Mouse (Mus musculus) liver, embryonic 15.5 days (tissue): ENCODE data around the gene Vac14. TPM values are rescaled to one million over a fixed set of nuclear protein-coding genes. Genes with fewer than 3 reads are reported as not detected.

Experiments
- ATAC-seq: fragments of 200-750 bp; cut with Nextera tagmentation; 2 replicates; pipeline ENCODE4 v1.8.0; 2017; ENCODE audit warnings: moderate number of reproducible peaks, mild to moderate bottlenecking, moderate library complexity; ENCODE audit not compliant: insufficient read depth
- H3K27ac ChIP-seq: fragments of 300-500 bp; sonication (generic); replicated peaks from 2 replicates; pipeline ENCODE4 v1.5.1; 2015; ENCODE audit warnings: mild to moderate bottlenecking, inconsistent platforms
- H3K27me3 ChIP-seq: fragments of 300-500 bp; sonication (generic); 2 replicates; pipeline ENCODE4 v1.6.1; 2015; ENCODE audit warnings: mild to moderate bottlenecking, inconsistent platforms
- H3K36me3 ChIP-seq: fragments of 300-500 bp; sonication (generic); replicated peaks from 2 replicates; pipeline ENCODE4 v1.6.1; 2015; ENCODE audit warnings: moderate library complexity, mild to moderate bottlenecking, inconsistent platforms
- H3K4me1 ChIP-seq: fragments of 300-500 bp; sonication (generic); replicated peaks from 2 replicates; pipeline ENCODE4 v1.6.1; 2015; ENCODE audit warnings: inconsistent platforms
- H3K4me2 ChIP-seq: fragments of 300-500 bp; sonication (generic); 2 replicates; pipeline ENCODE4 v1.6.1; 2015; ENCODE audit warnings: moderate library complexity, mild to moderate bottlenecking, inconsistent platforms
- H3K4me3 ChIP-seq: fragments of 300-500 bp; sonication (generic); replicated peaks from 2 replicates; pipeline ENCODE4 v1.5.1; 2015; ENCODE audit warnings: mild to moderate bottlenecking, inconsistent platforms
- H3K9ac ChIP-seq: fragments of 300-500 bp; sonication (generic); 2 replicates; pipeline ENCODE4 v1.6.1; 2015; ENCODE audit warnings: moderate library complexity, mild to moderate bottlenecking, inconsistent platforms
- H3K9me3 ChIP-seq: fragments of 300-500 bp; sonication (generic); replicated peaks from 2 replicates; pipeline ENCODE4 v1.6.1; 2016; ENCODE audit warnings: inconsistent platforms
- WGBS: fragments of 180-500 bp; shearing (Covaris S2); methylation state at CpG from one replicate; pipeline ENCODE4 v1.1.7; 2015; ENCODE audit warnings: mixed read lengths; ENCODE audit not compliant: insufficient replicate concordance; 5-methylcytosine and 5-hydroxymethylcytosine counted together
- polyA plus RNA-seq: library from polyadenylated mRNA; unstranded; fragments of >200 nt; fragmentation: Nextera tagmentation; extraction: Ambion mirVana; gene quantifications from 2 replicates; pipeline ENCODE4 v1.2.1, GENCODE M21; 2015

Gene Vac14
- polyA plus RNA-seq, 1 experiment from 2014 or later, result 12.5 TPM

GRCm38 (mm10) chr8:110629245-110630063 is 11.1 kb downstream of the Vac14 start:
- Histone ChIP-seq H3K9me3 (no peaks in the 10 kb centered on the region), H3K4me2 (no peak overlapping the region), H3K27ac (no peak overlapping the region), H3K9ac (no peak overlapping the region), H3K36me3 (peaks cover 28% of the 10 kb centered on the region), H3K4me3 (no peak overlapping the region), H3K27me3 (no peaks in the 10 kb centered on the region), H3K4me1 (peaks cover 3% of the 10 kb centered on the region; the same call in 1 of the 2 replicates)
- 0 out of 2 replicates have a peak, but pooled peaks have one; percentile 20 for ATAC-seq
- WGBS, result 66% methylated on average over 9 of the region's 9 CpGs

GRCm38 (mm10) chr8:110630079-110630478 is 11.7 kb downstream of the Vac14 start:
- 84% methylated on average over 3 of the region's 3 CpGs for WGBS

GRCm38 (mm10) chr8:110630571-110631071 is 12.2 kb downstream of the Vac14 start:
- Histone ChIP-seq H3K9ac (no peak overlapping the region), H3K4me3 (no peak overlapping the region)
- no peak for ATAC-seq

More at GRCm38 (mm10) chr8:110630079-110630478, 11.7 kb downstream of the Vac14 start:
- Histone ChIP-seq H3K4me3 (no peak overlapping the region), H3K9me3 (no peaks in the 10 kb centered on the region), H3K4me1 (peaks cover 3% of the 10 kb centered on the region; the same call in 1 of the 2 replicates), H3K9ac (no peak overlapping the region), H3K27me3 (no peaks in the 10 kb centered on the region), H3K4me2 (no peak overlapping the region), H3K27ac (no peak overlapping the region), H3K36me3 (peaks cover 34% of the 10 kb centered on the region)
- ATAC-seq, result peak; percentile 6; the same call in 1 of the 2 replicates

GRCm38 (mm10) chr8:110631201-110631600 is 12.8 kb downstream of the Vac14 start:
- ATAC-seq, result no peak
- peaks cover 45% of the 10 kb centered on the region for H3K36me3 ChIP-seq
- no peaks in the 10 kb centered on the region for H3K9me3 ChIP-seq
- H3K27me3 ChIP-seq, result no peaks in the 10 kb centered on the region
- peaks cover 3% of the 10 kb centered on the region; the same call in 1 of the 2 replicates for H3K4me1 ChIP-seq
- H3K4me2 ChIP-seq, result no peak overlapping the region
- no peak overlapping the region for H3K9ac ChIP-seq
- 87% methylated on average over 7 of the region's 7 CpGs for WGBS
- H3K27ac ChIP-seq, result no peak overlapping the region
- no peak overlapping the region for H3K4me3 ChIP-seq

More at GRCm38 (mm10) chr8:110630571-110631071, 12.2 kb downstream of the Vac14 start:
- Histone ChIP-seq H3K4me2 (no peak overlapping the region), H3K27me3 (no peaks in the 10 kb centered on the region), H3K27ac (no peak overlapping the region), H3K9me3 (no peaks in the 10 kb centered on the region), H3K4me1 (peaks cover 3% of the 10 kb centered on the region; the same call in 1 of the 2 replicates), H3K36me3 (peaks cover 39% of the 10 kb centered on the region)
- WGBS, result 74% methylated on average over 8 of the region's 8 CpGs

- Histone ChIP-seq H3K4me2 (no peak overlapping the region), H3K9ac (no peak overlapping the region), H3K36me3 (peaks cover 62% of the 10 kb centered on the region), H3K9me3 (no peaks in the 10 kb centered on the region), H3K27me3 (no peaks in the 10 kb centered on the region), H3K27ac (no peak overlapping the region), H3K4me3 (no peak overlapping the region), H3K4me1 (no peaks in the 10 kb centered on the region)
- WGBS, result 81% methylated on average over 3 of the region's 3 CpGs
- no peak for ATAC-seq
Measured at GRCm38 (mm10) chr8:110633814-110634213, 15.4 kb downstream of the Vac14 start.

- H3K9me3 ChIP-seq, result no peaks in the 10 kb centered on the region
- 80% methylated on average over 6 of the region's 6 CpGs for WGBS
- H3K36me3 ChIP-seq, result peaks cover 64% of the 10 kb centered on the region
- no peak overlapping the region for H3K4me3 ChIP-seq
- no peaks in the 10 kb centered on the region for H3K27me3 ChIP-seq
- no peak overlapping the region for H3K9ac ChIP-seq
- no peak for ATAC-seq
- no peaks in the 10 kb centered on the region for H3K4me1 ChIP-seq
- no peak overlapping the region for H3K27ac ChIP-seq
- H3K4me2 ChIP-seq, result no peak overlapping the region
Measured at GRCm38 (mm10) chr8:110636182-110636581, 17.8 kb downstream of the Vac14 start.

- Histone ChIP-seq H3K9me3 (no peaks in the 10 kb centered on the region), H3K4me1 (no peaks in the 10 kb centered on the region), H3K27ac (no peak overlapping the region), H3K4me3 (no peak overlapping the region), H3K27me3 (no peaks in the 10 kb centered on the region), H3K9ac (no peak overlapping the region), H3K4me2 (no peak overlapping the region), H3K36me3 (peaks cover 24% of the 10 kb centered on the region)
- no peak for ATAC-seq
- 76% methylated on average over 5 of the region's 5 CpGs for WGBS
Measured at GRCm38 (mm10) chr8:110642331-110642730, 23.9 kb downstream of the Vac14 start.

- Histone ChIP-seq H3K27me3 (no peaks in the 10 kb centered on the region), H3K9ac (no peak overlapping the region), H3K4me3 (no peak overlapping the region), H3K27ac (no peak overlapping the region), H3K9me3 (no peaks in the 10 kb centered on the region), H3K4me2 (no peak overlapping the region), H3K36me3 (peaks cover 19% of the 10 kb centered on the region), H3K4me1 (no peaks in the 10 kb centered on the region)
- WGBS, result 67% methylated on average over 4 of the region's 4 CpGs
- ATAC-seq, result no peak
Measured at GRCm38 (mm10) chr8:110643177-110643576, 24.8 kb downstream of the Vac14 start.

- 72% methylated on average over 4 of the region's 4 CpGs for WGBS
- Histone ChIP-seq H3K36me3 (peaks cover 25% of the 10 kb centered on the region), H3K27me3 (no peaks in the 10 kb centered on the region), H3K4me2 (no peak overlapping the region), H3K4me3 (no peak overlapping the region), H3K27ac (no peak overlapping the region), H3K9me3 (no peaks in the 10 kb centered on the region), H3K4me1 (no peaks in the 10 kb centered on the region), H3K9ac (no peak overlapping the region)
- no peak for ATAC-seq
Measured at GRCm38 (mm10) chr8:110644422-110644821, 26.0 kb downstream of the Vac14 start.

- WGBS, result 73% methylated on average over 2 of the region's 2 CpGs
- Histone ChIP-seq H3K4me1 (no peaks in the 10 kb centered on the region), H3K4me3 (no peak overlapping the region), H3K27me3 (no peaks in the 10 kb centered on the region), H3K36me3 (peaks cover 30% of the 10 kb centered on the region), H3K9me3 (no peaks in the 10 kb centered on the region), H3K9ac (no peak overlapping the region), H3K27ac (no peak overlapping the region), H3K4me2 (no peak overlapping the region)
- no peak for ATAC-seq
Measured at GRCm38 (mm10) chr8:110644901-110645300, 26.5 kb downstream of the Vac14 start.

- H3K4me2 ChIP-seq, result no peak overlapping the region
- H3K9me3 ChIP-seq, result no peaks in the 10 kb centered on the region
- no peak overlapping the region for H3K27ac ChIP-seq
- WGBS, result 78% methylated on average over 3 of the region's 3 CpGs
- peaks cover 34% of the 10 kb centered on the region for H3K36me3 ChIP-seq
- no peak for ATAC-seq
- no peaks in the 10 kb centered on the region for H3K27me3 ChIP-seq
- H3K4me3 ChIP-seq, result no peak overlapping the region
- H3K9ac ChIP-seq, result no peak overlapping the region
- no peaks in the 10 kb centered on the region for H3K4me1 ChIP-seq
Measured at GRCm38 (mm10) chr8:110645340-110645739, 27.0 kb downstream of the Vac14 start.
